Mouse (Mus musculus) lung, adult 2 months (tissue): ENCODE results near the gene Dcbld1.

ENCODE experiments used
- CTCF ChIP-seq: fragments of 200-500 bp; IDR thresholded peaks from 2 replicates; pipeline ENCODE4 v1.5.1; 2011; ENCODE audit warnings: mild to moderate bottlenecking, low read length, control low read depth; ENCODE audit not compliant: insufficient read depth
- POLR2A ChIP-seq: fragments of 200-500 bp; IDR thresholded peaks from 2 replicates; pipeline ENCODE4 v1.6.1; 2011; ENCODE audit warnings: low read depth, mild to moderate bottlenecking, control low read depth, low read length, borderline replicate concordance; ENCODE audit errors: extremely low read depth

GRCm38 (mm10) chr10:52309196-52309595 lies 75.8 kb downstream of the Dcbld1 start:
- TF ChIP-seq POLR2A (no peak), CTCF (no peak)
